Mouse (Mus musculus): Measurements from ENCODE around the gene Camta1.

Gene Camta1

DNA sequence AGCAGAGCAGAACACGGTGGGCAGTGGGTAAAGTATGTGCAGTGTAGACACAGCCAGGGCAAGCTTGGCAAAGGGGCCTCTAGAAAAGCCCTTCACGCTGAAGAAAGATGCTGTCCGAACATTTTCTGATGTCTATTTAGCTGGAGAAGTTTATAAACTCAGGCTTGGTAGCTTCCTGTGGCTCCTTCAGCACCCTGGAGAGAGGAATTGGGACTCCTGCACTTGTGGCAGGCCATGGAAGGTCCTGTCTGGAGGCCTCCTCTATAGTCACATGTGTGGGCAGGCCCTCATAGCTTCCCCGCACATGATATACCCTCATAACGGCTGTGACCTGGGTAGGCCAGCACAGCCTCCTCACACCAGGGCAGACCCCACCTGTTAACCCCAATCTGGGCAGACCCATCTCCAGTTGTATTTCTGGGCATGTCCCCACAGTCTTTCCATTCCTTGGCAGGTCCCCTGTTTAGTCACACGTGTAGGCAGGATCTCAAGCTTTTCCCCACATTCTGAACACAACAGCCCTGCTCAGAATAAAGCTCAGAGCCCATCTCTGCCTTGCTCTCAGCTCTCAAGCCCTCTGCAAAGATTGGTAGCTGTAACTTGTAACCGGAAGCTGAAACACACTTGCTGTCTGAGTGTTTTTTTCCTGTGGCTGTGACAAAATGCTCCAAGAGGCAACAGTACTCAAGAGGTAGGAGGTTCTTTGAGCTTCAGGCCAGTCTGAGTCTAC, 616.4 kb downstream of the Camta1 start:
- Histone ChIP-seq H3K27me3 (ENCODE audit: insufficient read depth, low read length) (0 out of 2 replicates have a peak, but pooled peaks cover 9% of the 10 kb centered on the region), H3K4me3 (replicated peaks; ENCODE audit: low read length) (no peak overlapping the region), H3K36me3 (ENCODE audit: insufficient read depth, low read length) (no peaks in the 10 kb centered on the region), H3K4me1 (replicated peaks; ENCODE audit: low read depth, low read length) (peaks cover 33% of the 10 kb centered on the region), H3K9me3 (ENCODE audit: low read length) (no peaks in the 10 kb centered on the region)
- no peak for TF ChIP-seq NANOG (IDR thresholded peaks at IDR 0.05; ENCODE audit: borderline replicate concordance, low read length)
- TF ChIP-seq POU5F1 (IDR thresholded peaks at IDR 0.05; ENCODE audit: borderline replicate concordance, low read length) = no peak
- TF ChIP-seq CTCF (conservative IDR thresholded peaks at IDR 0.05; ENCODE audit: low read length) = no peak

DNA sequence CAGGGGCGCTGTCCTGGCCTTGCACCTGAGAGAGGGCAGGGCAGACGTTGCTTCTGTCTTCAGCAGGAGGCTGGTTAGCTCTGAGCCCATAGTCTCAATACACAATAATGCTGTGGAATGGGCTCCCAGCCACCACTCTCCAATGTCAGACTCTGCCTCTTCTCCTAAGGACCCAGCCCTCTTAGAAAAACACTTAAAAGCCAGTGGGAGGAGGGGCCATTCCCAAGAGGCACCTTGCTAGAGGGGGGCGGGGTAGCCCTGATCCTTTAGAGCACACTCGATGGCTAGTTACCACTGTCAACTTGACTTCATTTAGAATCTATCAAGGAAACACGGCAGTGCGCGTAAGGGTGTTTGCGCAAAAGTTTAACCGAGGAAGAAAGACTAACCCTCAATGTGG, 618.2 kb downstream of the Camta1 start:
- TF ChIP-seq POU5F1 (IDR thresholded peaks at IDR 0.05; ENCODE audit: borderline replicate concordance, low read length) (no peak), NANOG (IDR thresholded peaks at IDR 0.05; ENCODE audit: borderline replicate concordance, low read length) (no peak), CTCF (conservative IDR thresholded peaks at IDR 0.05; ENCODE audit: low read length) (no peak)
- peak overlapping the region; percentile 29; the same call in 1 of the 2 replicates for H3K4me3 ChIP-seq (replicated peaks; ENCODE audit: low read length)
- no peaks in the 10 kb centered on the region for H3K36me3 ChIP-seq (ENCODE audit: insufficient read depth, low read length)
- peaks cover 5% of the 10 kb centered on the region for H3K9me3 ChIP-seq (ENCODE audit: low read length)
- H3K4me1 ChIP-seq (replicated peaks; ENCODE audit: low read depth, low read length) = peaks cover 41% of the 10 kb centered on the region
- H3K27me3 ChIP-seq (ENCODE audit: insufficient read depth, low read length) = 0 out of 2 replicates have a peak, but pooled peaks cover 9% of the 10 kb centered on the region

DNA sequence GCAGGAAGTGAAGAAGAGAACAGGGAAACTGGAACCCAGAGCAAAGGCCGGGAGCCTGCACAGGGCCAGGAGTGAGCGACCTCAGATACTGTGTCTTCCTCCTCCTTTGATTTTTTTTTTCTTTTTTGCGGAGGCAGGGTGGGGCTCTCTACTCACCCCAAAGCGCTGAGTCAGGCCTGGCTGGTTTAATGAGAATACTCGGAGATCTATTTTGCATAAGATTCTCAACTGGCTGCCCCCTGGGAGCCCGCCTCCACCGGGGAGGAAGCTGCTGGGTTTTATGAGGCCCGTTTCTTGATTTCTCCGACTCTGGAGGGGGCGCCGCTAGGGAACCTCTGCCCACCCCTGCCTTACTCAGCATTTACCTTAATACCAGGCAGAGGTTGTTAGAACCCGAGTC, 618.9 kb downstream of the Camta1 start:
- TF ChIP-seq POU5F1 (IDR thresholded peaks at IDR 0.05; ENCODE audit: borderline replicate concordance, low read length) = no peak
- TF ChIP-seq CTCF (conservative IDR thresholded peaks at IDR 0.05; ENCODE audit: low read length) = no peak
- TF ChIP-seq NANOG (IDR thresholded peaks at IDR 0.05; ENCODE audit: borderline replicate concordance, low read length) = no peak
- H3K27me3 ChIP-seq (ENCODE audit: insufficient read depth, low read length) = 0 out of 2 replicates have a peak, but pooled peaks cover 9% of the 10 kb centered on the region
- no peaks in the 10 kb centered on the region for H3K36me3 ChIP-seq (ENCODE audit: insufficient read depth, low read length)
- peak overlapping the region; percentile 29; the same call in 1 of the 2 replicates for H3K4me3 ChIP-seq (replicated peaks; ENCODE audit: low read length)
- H3K4me1 ChIP-seq (replicated peaks; ENCODE audit: low read depth, low read length) = peaks cover 41% of the 10 kb centered on the region
- peaks cover 5% of the 10 kb centered on the region for H3K9me3 ChIP-seq (ENCODE audit: low read length)

DNA sequence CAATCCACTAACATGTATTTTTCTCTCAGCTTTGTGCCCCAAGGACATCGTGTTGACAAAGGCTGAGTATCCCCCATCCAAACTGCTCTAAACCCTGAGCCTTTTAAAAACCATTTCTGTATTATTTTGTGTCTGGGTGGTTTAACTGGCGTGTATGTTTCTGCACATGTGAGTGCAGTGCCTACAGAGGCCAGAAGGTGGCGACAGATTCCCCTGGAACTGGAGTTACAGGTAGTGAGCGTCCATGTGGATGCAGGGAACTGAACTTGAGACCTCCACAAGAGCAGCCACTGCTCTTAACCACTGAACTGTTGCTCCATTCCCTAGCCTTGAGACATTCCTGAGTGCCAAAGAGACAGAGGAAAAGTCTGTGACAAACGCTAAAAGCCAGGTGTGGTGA, 621.2 kb downstream of the Camta1 start:
- Histone ChIP-seq H3K9me3 (ENCODE audit: low read length) (peaks cover 5% of the 10 kb centered on the region), H3K4me3 (replicated peaks; ENCODE audit: low read length) (no peak overlapping the region), H3K4me1 (replicated peaks; ENCODE audit: low read depth, low read length) (peaks cover 41% of the 10 kb centered on the region), H3K27me3 (ENCODE audit: insufficient read depth, low read length) (0 out of 2 replicates have a peak, but pooled peaks cover 9% of the 10 kb centered on the region), H3K36me3 (ENCODE audit: insufficient read depth, low read length) (no peaks in the 10 kb centered on the region)
- TF ChIP-seq POU5F1 (IDR thresholded peaks at IDR 0.05; ENCODE audit: borderline replicate concordance, low read length) (no peak), CTCF (conservative IDR thresholded peaks at IDR 0.05; ENCODE audit: low read length) (peak; percentile 93), NANOG (IDR thresholded peaks at IDR 0.05; ENCODE audit: borderline replicate concordance, low read length) (no peak)

DNA sequence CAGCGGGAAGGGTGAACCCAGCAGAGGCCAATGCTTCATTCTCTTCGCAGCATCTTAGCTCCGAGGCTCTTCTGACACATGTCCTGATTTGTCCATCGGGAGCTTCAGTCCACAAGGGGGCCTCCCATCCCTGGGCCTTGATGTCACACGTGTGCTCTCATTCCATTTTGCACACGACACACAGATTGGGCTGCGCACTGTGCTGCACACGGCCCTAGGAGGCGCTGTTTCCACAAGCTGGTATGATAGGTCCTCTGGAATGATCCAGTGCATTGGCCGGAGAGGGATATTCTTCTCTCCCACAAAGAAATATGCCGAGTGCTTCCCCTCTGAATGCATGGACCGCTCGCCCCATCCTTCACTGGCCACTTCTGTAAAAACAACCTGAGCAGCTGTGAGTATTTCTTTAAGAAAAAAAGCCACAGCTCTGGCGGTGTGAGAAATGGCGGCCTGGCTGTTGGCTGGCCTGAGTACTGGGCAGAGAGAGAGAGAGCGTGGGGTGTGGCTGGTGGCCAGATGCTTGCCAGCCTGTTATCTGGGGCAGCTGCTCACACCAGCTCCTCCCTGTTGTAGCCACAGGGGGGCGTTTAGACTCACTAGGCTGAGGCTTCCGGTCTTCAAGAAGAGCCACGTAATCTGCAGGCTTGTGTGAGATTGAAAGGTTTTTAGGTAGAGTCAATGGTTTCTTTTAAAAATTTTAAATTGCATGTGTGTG, 622.5 kb downstream of the Camta1 start:
- TF ChIP-seq NANOG (IDR thresholded peaks at IDR 0.05; ENCODE audit: borderline replicate concordance, low read length) (no peak), CTCF (conservative IDR thresholded peaks at IDR 0.05; ENCODE audit: low read length) (peak; percentile 56)
- peaks cover 5% of the 10 kb centered on the region for H3K9me3 ChIP-seq (ENCODE audit: low read length)
- H3K4me3 ChIP-seq (replicated peaks; ENCODE audit: low read length) = no peak overlapping the region
- peaks cover 37% of the 10 kb centered on the region for H3K4me1 ChIP-seq (replicated peaks; ENCODE audit: low read depth, low read length)
- H3K36me3 ChIP-seq (ENCODE audit: insufficient read depth, low read length) = no peaks in the 10 kb centered on the region
- peaks cover 3% of the 10 kb centered on the region; the same call in 1 of the 2 replicates for H3K27me3 ChIP-seq (ENCODE audit: insufficient read depth, low read length)

DNA sequence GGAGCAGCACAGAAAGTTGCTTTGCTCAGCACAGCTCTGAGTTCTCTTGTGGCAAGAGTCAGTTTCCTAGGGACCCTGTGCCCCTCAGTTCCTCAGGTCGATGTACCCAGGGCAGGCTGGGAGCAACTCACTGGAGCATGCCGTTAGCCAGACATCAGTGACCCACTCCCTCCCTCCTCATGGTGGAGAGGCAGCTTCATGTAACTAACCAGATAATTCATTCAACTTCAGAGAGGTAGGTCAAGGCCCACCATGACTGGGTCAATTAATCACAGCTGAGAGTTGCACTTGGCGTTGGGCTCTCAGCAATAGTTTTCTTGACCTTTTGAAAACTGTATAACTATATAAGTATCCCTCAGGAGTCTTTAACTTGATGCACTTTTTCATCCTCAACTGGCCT, 624.2 kb downstream of the Camta1 start:
- Histone ChIP-seq H3K27me3 (ENCODE audit: insufficient read depth, low read length) (no peaks in the 10 kb centered on the region; the same call in 1 of the 2 replicates), H3K36me3 (ENCODE audit: insufficient read depth, low read length) (no peaks in the 10 kb centered on the region), H3K4me1 (replicated peaks; ENCODE audit: low read depth, low read length) (peaks cover 21% of the 10 kb centered on the region), H3K9me3 (ENCODE audit: low read length) (peaks cover 5% of the 10 kb centered on the region), H3K4me3 (replicated peaks; ENCODE audit: low read length) (no peak overlapping the region)
- TF ChIP-seq POU5F1 (IDR thresholded peaks at IDR 0.05; ENCODE audit: borderline replicate concordance, low read length) (no peak), CTCF (conservative IDR thresholded peaks at IDR 0.05; ENCODE audit: low read length) (no peak), NANOG (IDR thresholded peaks at IDR 0.05; ENCODE audit: borderline replicate concordance, low read length) (no peak)

DNA sequence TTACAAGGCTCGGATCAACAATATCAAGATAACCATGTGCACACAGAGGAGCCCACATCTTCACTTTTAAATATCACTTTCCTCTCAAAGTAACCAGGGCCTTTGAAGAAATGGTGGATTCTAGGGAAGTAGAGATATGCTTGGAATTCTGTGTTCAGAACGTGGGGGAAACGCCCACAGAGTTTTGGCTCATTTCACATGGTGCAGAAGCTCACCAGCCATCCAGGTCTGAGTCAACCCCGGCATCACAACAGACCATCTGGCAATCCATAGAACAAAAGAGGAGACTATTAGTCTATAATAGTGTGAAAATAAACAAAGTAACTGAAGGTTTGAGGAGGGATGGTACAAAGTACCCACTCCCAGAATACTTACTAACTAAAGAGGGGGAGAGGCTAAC, 626.7 kb downstream of the Camta1 start:
- Histone ChIP-seq H3K4me1 (replicated peaks; ENCODE audit: low read depth, low read length) (0 out of 2 replicates have a peak, but pooled peaks cover 8% of the 10 kb centered on the region), H3K27me3 (ENCODE audit: insufficient read depth, low read length) (no peaks in the 10 kb centered on the region; the same call in 1 of the 2 replicates), H3K4me3 (replicated peaks; ENCODE audit: low read length) (no peak overlapping the region), H3K36me3 (ENCODE audit: insufficient read depth, low read length) (no peaks in the 10 kb centered on the region), H3K9me3 (ENCODE audit: low read length) (peaks cover 3% of the 10 kb centered on the region)
- no peak for TF ChIP-seq NANOG (IDR thresholded peaks at IDR 0.05; ENCODE audit: borderline replicate concordance, low read length)
- no peak for TF ChIP-seq POU5F1 (IDR thresholded peaks at IDR 0.05; ENCODE audit: borderline replicate concordance, low read length)
- no peak for TF ChIP-seq CTCF (conservative IDR thresholded peaks at IDR 0.05; ENCODE audit: low read length)

DNA sequence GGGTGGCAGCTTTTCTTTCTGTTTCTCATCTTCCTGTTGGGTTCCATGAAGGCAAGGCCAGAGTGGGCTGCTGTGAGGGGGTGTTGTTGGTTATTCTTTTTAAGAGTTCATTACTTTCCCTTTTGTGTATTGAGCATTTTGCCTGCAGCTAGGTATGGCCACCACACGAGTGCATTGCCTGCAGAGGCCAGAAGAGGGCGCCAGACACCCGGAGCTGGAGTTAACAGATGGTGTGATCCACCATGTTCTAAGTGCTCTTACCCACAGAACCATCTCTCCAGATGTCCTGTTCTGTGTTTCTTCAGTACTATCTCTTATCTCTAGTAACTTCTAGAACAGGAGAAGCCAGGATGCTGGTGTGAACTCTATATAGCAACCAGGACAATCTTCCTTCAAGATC, 629.6 kb downstream of the Camta1 start:
- H3K9me3 ChIP-seq (ENCODE audit: low read length) = no peaks in the 10 kb centered on the region

More for the DNA sequence above, 629.6 kb downstream of the Camta1 start:
- no peaks in the 10 kb centered on the region for H3K36me3 ChIP-seq (ENCODE audit: insufficient read depth, low read length)
- H3K4me1 ChIP-seq (replicated peaks; ENCODE audit: low read depth, low read length) = peaks cover 12% of the 10 kb centered on the region
- H3K4me3 ChIP-seq (replicated peaks; ENCODE audit: low read length) = no peak overlapping the region
- no peaks in the 10 kb centered on the region; the same call in 1 of the 2 replicates for H3K27me3 ChIP-seq (ENCODE audit: insufficient read depth, low read length)
- TF ChIP-seq POU5F1 (IDR thresholded peaks at IDR 0.05; ENCODE audit: borderline replicate concordance, low read length) (no peak), CTCF (conservative IDR thresholded peaks at IDR 0.05; ENCODE audit: low read length) (peak; percentile 89)
